Mouse (Mus musculus): ENCODE measurements around the gene Fgd1. TPM values are rescaled to one million over a fixed set of nuclear protein-coding genes. Genes with fewer than 3 reads are reported as not detected.

Gene Fgd1
- total RNA-seq, 2 experiments from 2014 or later = 18.6 to 23.5 TPM

DNA sequence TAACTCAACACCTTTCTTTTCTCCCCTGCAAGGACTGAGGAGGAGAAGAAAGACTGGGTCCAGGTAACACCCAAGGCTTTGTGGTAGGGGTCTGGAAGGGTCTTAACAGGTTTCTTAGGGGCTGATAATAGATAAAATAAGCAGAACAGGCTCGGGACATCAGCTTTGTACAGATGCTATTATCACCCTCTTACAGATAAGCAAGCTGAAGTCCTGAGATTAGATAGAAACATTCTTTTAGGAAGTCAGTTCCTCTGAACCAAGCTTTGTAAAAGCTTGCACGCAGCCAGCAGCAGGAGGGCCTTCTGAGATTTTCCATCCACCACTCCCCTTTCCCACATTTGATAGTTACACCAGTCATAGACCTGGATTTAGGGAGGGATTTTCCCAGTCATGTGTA lies 39.6 kb downstream of the Fgd1 start:
- no peak for DNase-seq (ENCODE audit: extremely low spot score in 1 of 2, low spot score in 1 of 2)

DNA sequence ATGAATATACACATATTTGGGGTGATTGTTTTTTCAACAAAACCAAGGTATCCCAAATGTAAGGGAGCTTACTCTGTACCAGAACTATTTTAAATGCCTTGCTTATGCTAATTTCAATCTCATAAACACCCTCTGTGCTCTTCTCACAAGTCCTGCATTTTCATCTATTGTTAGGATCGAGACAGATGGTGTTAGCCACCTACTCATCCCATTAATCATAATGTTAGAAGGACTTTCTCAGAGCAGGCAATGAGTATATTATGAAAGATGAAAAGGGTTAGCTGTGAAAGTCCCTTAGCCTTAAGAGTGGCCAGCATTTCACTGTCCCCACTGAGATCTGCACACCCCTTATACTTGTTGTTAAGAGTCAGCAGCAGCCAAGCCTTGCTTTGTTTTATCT lies 41.5 kb downstream of the Fgd1 start:
- DNase-seq (ENCODE audit: extremely low spot score in 1 of 2, low spot score in 1 of 2) = no peak

DNA sequence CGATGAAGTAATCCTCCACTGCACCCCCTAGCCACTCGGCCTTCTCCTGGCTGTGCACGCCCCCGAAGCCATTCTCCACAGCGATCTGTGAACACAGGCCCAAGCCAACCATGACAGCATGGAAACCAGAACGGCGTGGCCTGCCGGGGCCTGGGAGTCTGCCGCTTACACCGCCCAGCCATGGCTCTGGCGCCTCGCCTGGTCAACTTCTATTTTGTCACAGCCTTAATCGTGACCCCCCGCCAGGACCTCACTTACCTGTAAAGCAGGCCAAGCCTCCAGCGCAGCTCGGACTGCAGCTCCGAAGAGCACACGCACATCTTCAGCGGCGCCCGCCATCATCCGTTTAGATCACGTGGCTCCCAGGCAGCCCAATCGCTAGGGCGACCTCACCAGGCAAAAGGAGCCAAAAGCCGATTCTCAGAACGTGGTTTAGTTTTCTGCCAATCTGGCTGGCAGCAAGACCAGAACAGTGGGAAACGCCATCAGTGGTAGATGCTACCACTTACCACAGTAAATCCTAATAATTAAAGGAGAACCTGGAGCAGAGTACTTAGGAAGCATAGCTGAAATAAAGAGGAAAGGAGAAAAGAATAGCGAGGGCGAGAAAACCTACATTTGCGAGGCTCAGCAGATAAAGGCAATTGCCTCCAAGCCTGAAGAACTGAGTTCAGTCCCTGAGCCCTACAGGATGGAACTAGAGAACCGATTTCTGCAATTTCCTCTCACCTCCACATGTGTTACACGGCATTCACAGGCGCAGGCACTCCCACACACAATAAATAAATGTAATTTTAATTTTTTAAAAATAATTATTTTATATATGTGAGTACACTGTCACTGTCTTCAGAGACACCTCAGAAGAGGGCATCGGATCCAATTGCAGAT lies 50.5 kb downstream of the Fgd1 start, which contains the start of gene Tsr2:
TSS of gene Tsr2 (minus strand) at position 373 of the 888 bp plus-strand sequence.
- DNase-seq (ENCODE audit: extremely low spot score in 1 of 2, low spot score in 1 of 2) = peak; percentile 47 to 55

DNA sequence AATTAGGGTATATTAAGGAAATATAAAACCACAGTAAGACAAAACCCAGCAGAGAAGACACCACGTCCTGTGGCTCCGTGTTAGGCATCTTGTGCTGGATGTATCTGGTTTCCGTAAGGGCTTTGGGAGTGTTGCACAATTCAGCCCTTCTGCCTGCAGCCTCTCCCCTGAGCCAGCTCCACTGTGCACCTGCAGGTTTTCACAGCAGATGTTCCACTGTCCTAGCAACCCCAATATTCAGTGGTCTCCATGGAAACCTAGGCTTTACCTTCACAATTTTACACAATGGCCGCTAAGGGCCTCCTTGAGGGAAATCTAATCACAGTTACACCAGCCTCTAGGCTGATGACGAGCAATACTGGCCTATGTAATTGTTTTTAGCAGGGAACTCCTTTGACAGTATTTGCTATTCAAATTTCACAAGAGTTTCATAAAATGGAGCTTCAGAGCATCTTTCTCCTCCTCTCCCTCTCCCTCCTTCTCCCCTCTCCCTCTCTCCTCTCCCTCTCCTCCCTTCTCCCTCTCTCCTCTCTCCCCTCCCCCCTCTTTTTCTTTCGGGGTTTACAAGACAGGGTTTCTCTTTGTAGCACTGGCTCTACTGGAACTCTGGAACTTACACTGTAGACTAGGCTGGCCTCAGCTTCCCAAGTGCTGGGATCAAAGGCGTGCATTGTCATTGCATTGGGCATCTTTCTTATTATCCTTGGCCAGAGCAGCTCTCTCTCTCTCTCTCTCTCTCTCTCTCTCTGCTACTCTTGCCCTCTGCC lies 61.5 kb downstream of the Fgd1 start:
- no peak for DNase-seq (ENCODE audit: extremely low spot score in 1 of 2, low spot score in 1 of 2)

DNA sequence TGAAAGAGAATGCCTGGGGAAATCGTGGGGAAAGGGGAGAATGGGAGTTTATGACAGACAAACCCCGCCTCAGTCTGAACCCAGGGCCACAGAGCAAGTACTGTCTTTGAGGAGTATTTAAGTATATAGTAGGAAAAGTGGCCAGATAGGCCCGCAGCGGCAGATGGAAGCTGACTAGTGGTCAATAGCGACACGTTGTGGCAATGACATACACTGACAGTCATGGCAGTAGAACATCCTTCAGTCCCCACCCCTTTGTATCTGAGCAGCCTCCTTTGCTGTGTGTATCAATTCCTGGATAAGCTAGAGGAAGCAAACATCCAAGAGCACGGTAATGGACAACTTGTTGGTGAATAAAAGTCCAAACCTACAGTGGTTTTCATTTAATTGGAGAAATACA lies 70.8 kb downstream of the Fgd1 start:
- DNase-seq (ENCODE audit: extremely low spot score in 1 of 2, low spot score in 1 of 2) = peak in 1 of 2 experiments; percentile 4

DNA sequence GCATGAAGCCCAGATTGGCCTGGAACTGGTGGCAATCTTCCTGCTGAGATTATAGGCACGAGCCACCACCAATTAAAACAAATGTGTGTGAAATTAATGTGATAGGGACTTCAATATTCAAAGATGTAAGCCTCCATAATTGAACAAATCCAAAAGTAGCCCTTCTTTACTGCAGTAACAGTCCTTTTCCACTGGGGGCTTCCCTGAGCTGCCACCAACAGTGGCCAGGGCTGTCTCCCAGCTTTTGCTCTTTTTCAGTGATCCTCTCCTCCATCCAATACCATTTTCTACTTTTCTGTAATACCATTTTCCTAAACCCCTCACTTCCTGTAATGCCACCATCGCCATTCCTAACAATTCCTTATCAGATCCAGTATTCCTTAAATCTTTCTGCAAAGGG lies 71.5 kb downstream of the Fgd1 start:
- no peak for DNase-seq (ENCODE audit: extremely low spot score in 1 of 2, low spot score in 1 of 2)

DNA sequence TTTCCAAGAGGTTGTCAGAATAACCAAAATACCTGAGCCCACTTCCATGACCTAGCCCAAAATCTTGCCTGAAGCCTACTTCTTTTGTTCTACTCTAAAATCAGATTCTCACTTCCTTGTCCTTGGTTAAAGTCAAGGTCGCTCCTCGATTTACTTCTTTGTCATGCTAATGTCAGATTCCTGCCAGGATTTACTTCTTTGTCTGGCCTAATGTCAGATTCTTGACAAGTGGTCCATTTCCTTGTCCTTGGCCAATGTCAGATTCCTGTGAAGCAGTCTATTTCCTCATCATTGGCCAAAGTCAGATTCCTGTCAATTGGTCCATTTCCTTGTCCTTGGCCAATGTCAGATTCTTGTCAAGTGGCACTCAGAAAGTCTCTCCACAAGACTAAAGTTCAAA lies 78.0 kb downstream of the Fgd1 start:
- no peak for DNase-seq (ENCODE audit: extremely low spot score in 1 of 2, low spot score in 1 of 2)

DNA sequence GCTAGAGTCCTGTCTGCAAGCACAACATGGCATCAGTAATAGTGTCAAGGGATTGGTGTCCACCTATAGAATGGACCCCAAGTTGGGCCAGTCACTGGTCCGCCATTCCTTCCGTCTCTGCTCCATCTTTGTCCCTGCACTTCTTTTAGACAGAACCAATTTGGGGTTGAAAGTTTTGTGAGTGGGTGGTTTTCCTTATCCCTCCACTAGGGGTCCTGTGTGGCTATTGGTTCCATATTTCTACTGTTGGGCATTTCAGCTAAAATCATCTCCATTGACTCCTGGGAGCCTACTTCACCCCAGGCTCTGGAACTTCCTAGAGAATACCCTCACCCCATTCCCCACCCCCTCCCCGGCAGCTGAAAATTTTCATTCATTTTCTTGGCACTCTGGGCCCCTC lies 84.5 kb downstream of the Fgd1 start:
- no peak for DNase-seq (ENCODE audit: extremely low spot score in 1 of 2, low spot score in 1 of 2)

DNA sequence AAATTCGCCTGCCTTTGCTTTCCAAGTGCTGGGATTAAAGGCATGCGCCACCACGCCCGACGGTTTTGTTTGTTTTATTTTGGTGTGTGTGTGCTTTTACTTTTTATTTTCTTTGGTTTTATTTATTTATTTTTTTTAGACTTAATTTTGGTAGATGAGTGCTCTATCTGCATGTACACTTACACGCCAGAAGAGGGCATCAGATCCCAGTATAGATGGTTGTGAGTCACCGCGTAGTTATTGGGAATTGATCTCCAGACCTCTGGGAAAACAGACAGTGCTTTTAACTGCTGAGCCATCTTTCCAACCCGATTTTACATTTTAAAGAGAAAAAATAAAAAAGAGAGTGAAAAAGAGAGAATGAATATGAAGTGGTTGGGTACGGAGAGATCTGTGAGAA lies 86.8 kb downstream of the Fgd1 start:
- DNase-seq (ENCODE audit: extremely low spot score in 1 of 2, low spot score in 1 of 2) = no peak

Other genes with a start within 250 kb of the Fgd1 start
- gene Maged2, start 231.8 kb upstream of the Fgd1 start, total RNA-seq (2021) = 10 to 100 TPM; 44.9 to 50.6 TPM
- 100 to 1,000 TPM; 172 to 200 TPM for gene Gnl3l, start 28.8 kb upstream of the Fgd1 start, total RNA-seq (2021)
- 10 to 100 TPM; 70.3 to 72.0 TPM for gene Tsr2, start 50.4 kb downstream of the Fgd1 start, total RNA-seq (2021)
- 10 to 100 TPM; 37.5 to 38.9 TPM for gene Wnk3, start 151.9 kb downstream of the Fgd1 start, total RNA-seq (2021)